Comparison of ENCODE assay signal across 8 mouse cellular contexts in genomic region chr6:137142796-137143195, GRCm38 (mm10). TPM values are rescaled to one million over a fixed set of nuclear protein-coding genes. Genes with fewer than 3 reads are reported as not detected.
DNase-seq lines count a peak whose midpoint lies in the region; ATAC-seq and TF ChIP-seq lines count a peak whose summit lies in the region.

No protein-coding gene starts in this region.

- peak overlapping the region; percentile 49 for H3K27ac ChIP-seq in gastrocnemius, adult 2 months
- peak overlapping the region; percentile 67; the same call in 1 of the 2 replicates for H3K27ac ChIP-seq in limb, embryonic 13.5 days

- intact Hi-C loops in gastrocnemius, adult 2 months (cut with DNase I), result no loop called here

- H3K27me3 ChIP-seq in limb, embryonic 13.5 days, result no peaks in the 10 kb centered on the region
- H3K27me3 ChIP-seq in myocyte (ENCODE audit: control insufficient read depth, insufficient read depth, insufficient read length), result no peaks in the 10 kb centered on the region

- 2% methylated on average over 4 of the region's 11 CpGs for WGBS in limb, embryonic 13.5 days

- peak overlapping the region; percentile 60 for H3K4me3 ChIP-seq in gastrocnemius, adult 2 months
- peak overlapping the region; percentile 29 for H3K4me3 ChIP-seq in limb, embryonic 13.5 days
- H3K4me3 ChIP-seq in myocyte, result no peak overlapping the region

- peak; percentile 88 for ATAC-seq in limb, embryonic 13.5 days (ENCODE audit: low FRiP score, low read depth)
- ATAC-seq in CD4-positive, CD25-positive, alpha-beta regulatory T cell, adult 4 months, result no peak

- DNase-seq in gastrocnemius, adult 2 months, result no peak
- DNase-seq in gastrocnemius, adult 8-10 months (ENCODE audit: low spot score in 2 of 2), result no peak
- peak; percentile 37 for DNase-seq in forelimb bud, embryonic 11.5 days (ENCODE audit: low read depth, low spot score)
- DNase-seq in urinary bladder, postnatal 25 days (ENCODE audit: low spot score), result no peak
- no peak for DNase-seq in gastrocnemius, postnatal 25 days

- H3K4me1 ChIP-seq in limb, embryonic 13.5 days, result peaks cover 15% of the 10 kb centered on the region

- no peaks in the 10 kb centered on the region for H3K79me2 ChIP-seq in myocyte (ENCODE audit: control insufficient read depth, insufficient read depth)

- H3K4me2 ChIP-seq in limb, embryonic 13.5 days (replicated peaks), result peak overlapping the region; percentile 60
- H3K4me2 ChIP-seq in myocyte (ENCODE audit: low read depth), result peak overlapping the region; percentile 72

- 0 out of 2 replicates have a peak, but pooled peaks cover 6% of the 10 kb centered on the region for H3K9me3 ChIP-seq in limb, embryonic 13.5 days

- no peak for TF ChIP-seq POLR2A in myocyte (IDR thresholded peaks at IDR 0.05; ENCODE audit: insufficient read length, low read depth)

- H3K36me3 ChIP-seq in limb, embryonic 13.5 days, result no peaks in the 10 kb centered on the region
- no peaks in the 10 kb centered on the region for H3K36me3 ChIP-seq in myocyte (ENCODE audit: control insufficient read depth, insufficient read depth)

- no peak for TF ChIP-seq CTCF in gastrocnemius, adult 2 months (IDR thresholded peaks at IDR 0.05)

- no peak overlapping the region for H3ac ChIP-seq in myocyte (ENCODE audit: control insufficient read depth, insufficient read length)

- 0 out of 2 replicates have a peak overlapping the region, but pooled peaks have one; percentile 25 for H3K9ac ChIP-seq in limb, embryonic 13.5 days

TF ChIP-seq in myocyte, 11 proteins besides CTCF, POLR2A, EP300 and RAD21:
- TF ChIP-seq SRF (IDR thresholded peaks at IDR 0.05; ENCODE audit: control insufficient read depth, insufficient read length, low read depth) (no peak), POLR2AphosphoS2 (IDR thresholded peaks at IDR 0.05; ENCODE audit: insufficient read length, low read depth) (no peak), E2F4 (IDR thresholded peaks at IDR 0.05; ENCODE audit: insufficient read depth) (no peak), MAX (IDR thresholded peaks at IDR 0.05; ENCODE audit: low read depth) (no peak), MYOD1 (IDR thresholded peaks at IDR 0.05; ENCODE audit: control insufficient read depth in 1 of 3, insufficient read length in 2 of 3, low read depth in 2 of 3) (no peak), USF1 (IDR thresholded peaks at IDR 0.05; ENCODE audit: low read depth) (no peak), REST (IDR thresholded peaks at IDR 0.05; ENCODE audit: insufficient read depth, insufficient read length) (no peak), CEBPB (IDR thresholded peaks at IDR 0.05; ENCODE audit: insufficient read depth, poor library complexity, severe bottlenecking) (no peak), TCF3 (IDR thresholded peaks at IDR 0.05; ENCODE audit: insufficient read length, low read depth) (no peak), TCF12 (IDR thresholded peaks at IDR 0.05; ENCODE audit: insufficient read depth, poor library complexity, severe bottlenecking) (no peak), MYOG (IDR thresholded peaks at IDR 0.05; ENCODE audit: control insufficient read depth in 1 of 3, insufficient read depth in 1 of 3, insufficient read length in 2 of 3, low read depth in 2 of 3) (no peak)
TF ChIP-seq in myocyte: peak in this region for 0.

RNA-seq across cellular contexts. Expression of gene Rerg, which starts 27.5 kb away (rescaled TPM):
- total RNA-seq in gastrocnemius, adult 2 months (2021), result 1 to 10 TPM; 1.4 to 1.7 TPM
- total RNA-seq in gastrocnemius, adult 8-10 months (2022), result 1 to 10 TPM in 1 of 4 experiments, under 1 TPM in 3; 0.46 to 1.6 (median 0.76) TPM
- 18.6 and 23.2 TPM in 2 replicates for polyA plus RNA-seq in limb, embryonic 13.5 days (2015; fragmentation: Nextera tagmentation; extraction: Ambion mirVana)
- 3.1 TPM for polyA plus RNA-seq in myocyte (2012; fragmentation: generic; extraction: Trizol)
- polyA plus RNA-seq in CD4-positive, CD25-positive, alpha-beta regulatory T cell, adult 4 months (2017; shearing (Covaris generic)), result not detected
- total RNA-seq in gastrocnemius, postnatal 25 days (2021), result 1 to 10 TPM in 1 of 2 experiments, under 1 TPM in 1; 0.97 to 1.1 TPM
